Mouse (Mus musculus): Measurements from ENCODE around the gene Rpl31. TPM values are rescaled to one million over a fixed set of nuclear protein-coding genes. Genes with fewer than 3 reads are reported as not detected.
A peak's percentile ranks its signal among the peaks of the same experiment; 100 is the strongest.

Rpl31 gene
- polyA plus RNA-seq, 1 experiment from 2014 or later = 442 TPM

DNA sequence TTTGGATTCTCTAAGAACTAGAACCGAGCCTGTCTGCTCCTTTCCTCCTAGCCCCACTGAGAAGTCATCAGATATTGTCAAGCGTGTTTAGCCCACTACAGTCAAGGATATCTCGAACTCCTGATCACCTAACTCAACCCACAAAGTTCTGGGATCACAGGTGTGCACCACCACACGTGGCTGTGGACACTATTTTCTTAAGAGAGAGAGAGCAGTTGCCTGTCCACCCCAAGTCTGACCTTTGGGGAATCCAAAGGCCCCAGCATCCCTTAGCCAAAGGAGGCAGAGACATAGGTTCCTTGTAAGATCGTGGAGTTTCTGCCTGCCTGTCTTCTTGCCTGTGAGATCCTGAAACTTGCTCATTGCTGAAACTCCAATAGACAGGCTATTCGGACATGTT is 597 bp upstream of the Rpl31 start:
- Histone ChIP-seq H3K27ac (no peak overlapping the region), H3K9ac (no peak overlapping the region), H3K4me1 (replicated peaks) (peaks cover 32% of the 10 kb centered on the region), H3K4me3 (replicated peaks) (peak overlapping the region; percentile 95), H3K27me3 (peaks cover 6% of the 10 kb centered on the region; the same call in 1 of the 2 replicates), H3K4me2 (peak overlapping the region; percentile 85), H3K36me3 (peaks cover 34% of the 10 kb centered on the region), H3K9me3 (replicated peaks) (no peaks in the 10 kb centered on the region)
- ATAC-seq (ENCODE audit: low read depth) = no peak
- DNase-seq = no peak
- WGBS (ENCODE audit: insufficient replicate concordance) = 29% methylated on average over 6 of the region's 6 CpGs

DNA sequence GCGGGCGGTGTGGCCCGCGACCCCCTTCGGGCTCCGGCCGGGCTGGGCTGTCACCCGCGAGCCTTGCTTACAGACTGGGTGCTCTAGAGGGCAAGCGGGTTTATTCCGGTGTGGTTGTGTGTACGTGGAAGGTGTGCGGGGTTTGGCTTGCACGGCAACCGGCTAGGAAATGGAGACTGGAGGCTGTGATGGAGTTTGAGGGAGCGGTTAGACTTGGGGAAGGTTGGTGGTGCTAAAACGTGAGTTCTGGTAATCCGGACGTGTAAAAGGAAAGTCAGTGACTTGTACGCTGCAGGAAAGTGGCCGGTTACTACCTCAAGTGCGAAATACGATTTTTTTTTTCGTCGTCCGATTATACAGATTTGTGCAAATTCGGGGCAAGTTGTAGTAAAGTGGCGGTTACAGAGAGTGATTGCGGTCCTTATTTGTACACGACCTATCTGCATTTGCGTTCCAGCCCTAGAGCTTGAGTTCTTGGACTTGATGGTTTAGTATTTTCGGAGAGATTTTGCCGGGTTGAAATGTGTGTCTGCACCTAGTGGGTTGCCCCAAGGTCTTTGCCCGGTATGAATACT is 712 bp downstream of the Rpl31 start:
- under 1% methylated on average over 34 of the region's 34 CpGs for WGBS (ENCODE audit: insufficient replicate concordance)
- Histone ChIP-seq H3K36me3 (peaks cover 47% of the 10 kb centered on the region), H3K4me2 (peak overlapping the region; percentile 85), H3K27me3 (peaks cover 6% of the 10 kb centered on the region; the same call in 1 of the 2 replicates), H3K27ac (peak overlapping the region; percentile 88), H3K9me3 (replicated peaks) (no peaks in the 10 kb centered on the region), H3K4me1 (replicated peaks) (peaks cover 24% of the 10 kb centered on the region), H3K4me3 (replicated peaks) (peak overlapping the region; percentile 95), H3K9ac (peak overlapping the region; percentile 96)
- DNase-seq (no peak), ATAC-seq (ENCODE audit: low read depth) (peak; percentile 8)

DNA sequence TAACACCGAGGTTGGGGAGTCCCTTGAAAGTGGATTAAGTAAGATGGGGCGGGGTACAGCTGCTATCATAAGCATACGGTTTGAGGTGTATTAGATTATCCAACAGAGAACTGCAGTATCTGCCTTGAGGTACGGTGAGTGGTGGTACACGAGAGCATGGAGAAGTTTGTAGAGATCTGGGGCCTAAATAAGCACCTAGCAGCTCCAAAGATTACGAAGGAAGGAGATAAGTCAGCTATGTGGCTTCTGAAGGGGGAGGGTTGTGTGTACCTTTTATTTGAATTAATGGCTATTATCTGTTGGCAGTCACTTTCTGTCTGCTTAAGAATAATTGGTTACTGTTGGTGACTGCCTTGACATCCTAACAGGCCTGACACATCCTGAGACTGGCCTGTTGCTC is 2.8 kb downstream of the Rpl31 start:
- H3K27me3 ChIP-seq = peaks cover 6% of the 10 kb centered on the region; the same call in 1 of the 2 replicates
- ATAC-seq (ENCODE audit: low read depth) = no peak
- H3K36me3 ChIP-seq = peaks cover 57% of the 10 kb centered on the region
- H3K4me2 ChIP-seq = peak overlapping the region; percentile 85
- DNase-seq = no peak
- peaks cover 24% of the 10 kb centered on the region for H3K4me1 ChIP-seq (replicated peaks)
- H3K9me3 ChIP-seq (replicated peaks) = no peaks in the 10 kb centered on the region
- H3K9ac ChIP-seq = peak overlapping the region; percentile 96
- 37% methylated on average over 6 of the region's 6 CpGs for WGBS (ENCODE audit: insufficient replicate concordance)
- peak overlapping the region; percentile 88; the same call in 1 of the 2 replicates for H3K27ac ChIP-seq
- peak overlapping the region; percentile 95 for H3K4me3 ChIP-seq (replicated peaks)

DNA sequence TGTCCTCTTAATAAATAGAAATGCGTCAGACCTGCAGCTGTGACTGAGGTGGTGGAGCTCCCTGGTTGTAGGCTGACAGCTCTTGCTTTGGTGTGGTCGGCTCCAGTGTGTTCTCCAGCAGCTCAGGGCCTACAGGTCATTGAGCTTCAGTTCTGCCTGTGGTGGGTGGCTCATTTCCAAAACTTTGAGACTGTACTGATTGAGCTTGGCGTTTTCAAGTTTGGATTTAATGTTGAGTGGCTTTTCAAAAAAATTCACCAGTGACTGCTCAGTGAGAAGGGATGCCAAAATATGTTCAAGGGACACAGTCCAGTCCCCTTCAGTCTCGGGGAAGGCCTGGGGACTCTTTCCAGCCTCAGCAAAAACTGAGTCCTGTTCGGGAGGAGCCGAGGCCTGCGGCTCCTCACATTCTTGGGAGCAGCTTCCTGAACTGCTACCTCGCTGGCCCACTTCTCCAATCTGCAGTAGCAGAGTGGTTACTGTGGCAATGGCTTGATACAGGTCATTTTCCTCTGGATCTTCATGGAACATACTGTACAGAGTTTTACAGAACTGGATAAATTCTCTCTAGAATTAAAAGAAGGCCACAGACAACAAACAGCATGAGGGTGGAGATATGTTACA is 4.7 kb downstream of the Rpl31 start:
- Histone ChIP-seq H3K9me3 (replicated peaks) (no peaks in the 10 kb centered on the region), H3K27me3 (no peaks in the 10 kb centered on the region), H3K27ac (peak overlapping the region; percentile 15; the same call in 1 of the 2 replicates), H3K4me1 (replicated peaks) (peaks cover 19% of the 10 kb centered on the region), H3K4me3 (replicated peaks) (no peak overlapping the region), H3K36me3 (peaks cover 65% of the 10 kb centered on the region), H3K4me2 (no peak overlapping the region), H3K9ac (no peak overlapping the region)
- ATAC-seq (ENCODE audit: low read depth) (no peak), DNase-seq (no peak)
- WGBS (ENCODE audit: insufficient replicate concordance) = 60% methylated on average over 8 of the region's 8 CpGs

- H3K27ac ChIP-seq = no peak overlapping the region
- no peak overlapping the region for H3K4me2 ChIP-seq
- H3K27me3 ChIP-seq = no peaks in the 10 kb centered on the region
- 61% methylated on average over 4 of the region's 4 CpGs for WGBS (ENCODE audit: insufficient replicate concordance)
- H3K9ac ChIP-seq = no peak overlapping the region
- no peaks in the 10 kb centered on the region for H3K9me3 ChIP-seq (replicated peaks)
- no peak for ATAC-seq (ENCODE audit: low read depth)
- no peak for DNase-seq
- H3K4me1 ChIP-seq (replicated peaks) = peaks cover 17% of the 10 kb centered on the region
- no peak overlapping the region for H3K4me3 ChIP-seq (replicated peaks)
- peaks cover 71% of the 10 kb centered on the region for H3K36me3 ChIP-seq
Measured at GRCm38 (mm10) chr1:39373378-39373777, 5.7 kb downstream of the Rpl31 start.

- DNase-seq (no peak), ATAC-seq (ENCODE audit: low read depth) (no peak)
- Histone ChIP-seq H3K9ac (no peak overlapping the region), H3K9me3 (replicated peaks) (no peaks in the 10 kb centered on the region), H3K27ac (no peak overlapping the region), H3K4me2 (no peak overlapping the region), H3K27me3 (no peaks in the 10 kb centered on the region), H3K4me1 (replicated peaks) (peaks cover 15% of the 10 kb centered on the region), H3K4me3 (replicated peaks) (no peak overlapping the region), H3K36me3 (peaks cover 64% of the 10 kb centered on the region)
- 72% methylated on average over 5 of the region's 5 CpGs for WGBS (ENCODE audit: insufficient replicate concordance)
Measured at GRCm38 (mm10) chr1:39374231-39374809, 6.7 kb downstream of the Rpl31 start.

GRCm38 (mm10) chr1:39376121-39376520 is 8.5 kb downstream of the Rpl31 start:
- DNase-seq = no peak
- H3K9me3 ChIP-seq (replicated peaks) = no peaks in the 10 kb centered on the region
- 76% methylated on average over 7 of the region's 7 CpGs for WGBS (ENCODE audit: insufficient replicate concordance)
- H3K27ac ChIP-seq = no peak overlapping the region
- H3K27me3 ChIP-seq = no peaks in the 10 kb centered on the region
- no peak for ATAC-seq (ENCODE audit: low read depth)
- no peak overlapping the region for H3K4me2 ChIP-seq
- H3K4me1 ChIP-seq (replicated peaks) = peaks cover 8% of the 10 kb centered on the region
- H3K36me3 ChIP-seq = peaks cover 48% of the 10 kb centered on the region
- no peak overlapping the region for H3K9ac ChIP-seq
- no peak overlapping the region for H3K4me3 ChIP-seq (replicated peaks)

- Histone ChIP-seq H3K27me3 (no peaks in the 10 kb centered on the region), H3K9me3 (replicated peaks) (no peaks in the 10 kb centered on the region), H3K4me3 (replicated peaks) (no peak overlapping the region), H3K36me3 (peaks cover 43% of the 10 kb centered on the region), H3K4me1 (replicated peaks) (peaks cover 11% of the 10 kb centered on the region), H3K4me2 (no peak overlapping the region), H3K27ac (no peak overlapping the region), H3K9ac (no peak overlapping the region)
- DNase-seq (no peak), ATAC-seq (ENCODE audit: low read depth) (no peak)
- WGBS (ENCODE audit: insufficient replicate concordance) = 88% methylated on average over 9 of the region's 9 CpGs
Measured at GRCm38 (mm10) chr1:39376726-39377240, 9.1 kb downstream of the Rpl31 start.

DNA sequence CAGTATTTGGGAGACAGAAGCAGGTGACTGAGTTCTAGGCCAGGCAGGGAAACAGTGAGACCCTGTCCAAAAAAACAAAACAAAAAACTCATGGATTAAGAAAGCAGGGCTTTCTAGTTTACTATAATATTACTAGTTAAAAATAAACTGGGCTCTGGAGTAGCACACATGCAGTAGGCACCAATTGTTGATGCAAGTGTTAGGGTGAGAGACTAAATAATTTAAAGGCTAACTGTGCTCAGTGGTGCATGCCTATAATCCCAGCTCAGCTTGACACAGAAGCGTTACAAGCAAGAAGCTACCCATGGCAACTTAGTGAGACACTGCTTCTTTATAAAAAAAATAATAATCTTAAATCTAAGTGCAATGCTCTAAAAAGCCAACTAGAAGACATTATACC is 10.9 kb downstream of the Rpl31 start:
- Histone ChIP-seq H3K36me3 (peaks cover 25% of the 10 kb centered on the region), H3K4me3 (replicated peaks) (no peak overlapping the region), H3K4me1 (replicated peaks) (peaks cover 11% of the 10 kb centered on the region), H3K9ac (no peak overlapping the region), H3K27me3 (no peaks in the 10 kb centered on the region), H3K9me3 (replicated peaks) (no peaks in the 10 kb centered on the region), H3K27ac (no peak overlapping the region), H3K4me2 (no peak overlapping the region)
- 78% methylated on average over 1 of the region's 1 CpGs for WGBS (ENCODE audit: insufficient replicate concordance)
- ATAC-seq (ENCODE audit: low read depth) = no peak
- DNase-seq = no peak

- DNase-seq = no peak
- Histone ChIP-seq H3K4me1 (replicated peaks) (peaks cover 11% of the 10 kb centered on the region), H3K4me3 (replicated peaks) (no peak overlapping the region), H3K27me3 (no peaks in the 10 kb centered on the region), H3K36me3 (peaks cover 22% of the 10 kb centered on the region), H3K27ac (no peak overlapping the region), H3K9me3 (replicated peaks) (no peaks in the 10 kb centered on the region), H3K9ac (no peak overlapping the region), H3K4me2 (no peak overlapping the region)
- 0 out of 2 replicates have a peak, but pooled peaks have one; percentile 21 for ATAC-seq (ENCODE audit: low read depth)
- 21% methylated on average over 5 of the region's 5 CpGs for WGBS (ENCODE audit: insufficient replicate concordance)
Measured at GRCm38 (mm10) chr1:39379021-39379420, 11.4 kb downstream of the Rpl31 start.

- H3K27me3 ChIP-seq = no peaks in the 10 kb centered on the region
- DNase-seq (no peak), ATAC-seq (ENCODE audit: low read depth) (no peak)
- H3K4me1 ChIP-seq (replicated peaks) = peaks cover 11% of the 10 kb centered on the region
- no peak overlapping the region for H3K27ac ChIP-seq
- peaks cover 21% of the 10 kb centered on the region for H3K36me3 ChIP-seq
- WGBS (ENCODE audit: insufficient replicate concordance) = 67% methylated on average over 9 of the region's 9 CpGs
- H3K4me3 ChIP-seq (replicated peaks) = no peak overlapping the region
- no peak overlapping the region for H3K9ac ChIP-seq
- no peaks in the 10 kb centered on the region for H3K9me3 ChIP-seq (replicated peaks)
- H3K4me2 ChIP-seq = no peak overlapping the region
Measured at GRCm38 (mm10) chr1:39381017-39381416, 13.4 kb downstream of the Rpl31 start.
